Mouse (Mus musculus): ENCODE data around the gene Large2. TPM values are rescaled to one million over a fixed set of nuclear protein-coding genes. Genes with fewer than 3 reads are reported as not detected.

Gene Large2
- not detected for polyA plus RNA-seq (2017; shearing (Covaris generic))

GRCm38 (mm10) chr2:92374514-92374913 is at the start of gene Large2, which contains the start of gene Pex16:
Large2 (minus strand) TSS chr2:92374869.
Pex16 (plus strand) TSS chr2:92374676.

GRCm38 (mm10) chr2:92401091-92401561 is 26.5 kb upstream of the Large2 start, which contains the start of gene Mapk8ip1:
Mapk8ip1 (minus strand) TSS chr2:92401263.

GRCm38 (mm10) chr2:92381901-92382588 is 7.4 kb upstream of the Large2 start, which contains the start of gene 1700029I15Rik:
1700029I15Rik (plus strand) TSS chr2:92382538.

Other genes with a start within 250 kb of the Large2 start
- 42.1 TPM for gene Pex16, start 193 bp downstream of the Large2 start, polyA plus RNA-seq (2017; shearing (Covaris generic))
- 1.6 TPM for gene 1700029I15Rik, start 7.7 kb upstream of the Large2 start, polyA plus RNA-seq (2017; shearing (Covaris generic))
- 0.40 TPM for gene Mapk8ip1, start 26.4 kb upstream of the Large2 start, polyA plus RNA-seq (2017; shearing (Covaris generic))
- gene Cry2, start 59.2 kb upstream of the Large2 start, polyA plus RNA-seq (2017; shearing (Covaris generic)): 21.9 TPM
- 14.1 TPM for gene Slc35c1, start 85.7 kb upstream of the Large2 start, polyA plus RNA-seq (2017; shearing (Covaris generic))
- 0.38 TPM for gene Chst1, start 224.8 kb upstream of the Large2 start, polyA plus RNA-seq (2017; shearing (Covaris generic))